Mouse (Mus musculus) spleen, adult 2 months (tissue): ENCODE measurements around the gene Fmn2.

Experiments used
- CTCF ChIP-seq: fragments of 200-500 bp; IDR thresholded peaks from 2 replicates; pipeline ENCODE4 v1.5.1; 2011; ENCODE audit warnings: mild to moderate bottlenecking, inconsistent platforms; ENCODE audit not compliant: insufficient read depth, insufficient read length, insufficient replicate concordance; ENCODE audit errors: extremely low read depth
- POLR2A ChIP-seq: fragments of 200-500 bp; IDR thresholded peaks from 2 replicates; pipeline ENCODE4 v1.6.1; 2011; ENCODE audit warnings: low read depth, low read length, inconsistent platforms

- no peak for TF ChIP-seq CTCF
- TF ChIP-seq POLR2A = no peak
These were observed 175.6 kb downstream of the Fmn2 start for GRCm38 (mm10) chr1:174677211-174677610.
